Mouse (Mus musculus) lung, embryonic 14.5 days (tissue): ENCODE results near the gene Dusp21. TPM values are rescaled to one million over a fixed set of nuclear protein-coding genes. Genes with fewer than 3 reads are reported as not detected.
A peak's percentile ranks its signal among the peaks of the same experiment; 100 is the strongest.

Experiments
- ATAC-seq: fragments of 200-750 bp; cut with Nextera tagmentation; 2 replicates; pipeline ENCODE4 v1.8.0; 2017; ENCODE audit warnings: mild to moderate bottlenecking, moderate TSS enrichment, moderate library complexity; ENCODE audit not compliant: insufficient read depth
- DNase-seq: peaks from one replicate; pipeline ENCODE4 v3.0.0-alpha.2; 2015
- H3K27ac ChIP-seq: fragments of 300-500 bp; sonication (generic); 2 replicates; pipeline ENCODE4 v1.5.1; 2014; ENCODE audit warnings: low read depth, mild to moderate bottlenecking, moderate library complexity
- H3K27me3 ChIP-seq: fragments of 300-500 bp; sonication (generic); 2 replicates; pipeline ENCODE4 v1.6.1; 2014; ENCODE audit warnings: low read length, control low read depth; ENCODE audit not compliant: insufficient read depth
- H3K36me3 ChIP-seq: fragments of 300-500 bp; sonication (generic); 2 replicates; pipeline ENCODE4 v1.6.1; 2014; ENCODE audit warnings: control low read depth; ENCODE audit not compliant: insufficient read depth
- H3K4me1 ChIP-seq: fragments of 300-500 bp; sonication (generic); 2 replicates; pipeline ENCODE4 v1.6.1; 2014; ENCODE audit warnings: antibody characterized with exemption, control low read depth; ENCODE audit not compliant: insufficient read depth
- H3K4me2 ChIP-seq: fragments of 300-500 bp; sonication (generic); 2 replicates; pipeline ENCODE4 v1.6.1; 2014; ENCODE audit warnings: mild to moderate bottlenecking
- H3K4me3 ChIP-seq: fragments of 300-500 bp; sonication (generic); 2 replicates; pipeline ENCODE4 v1.5.1; 2014; ENCODE audit warnings: low read depth, low read length
- H3K9ac ChIP-seq: fragments of 300-500 bp; sonication (generic); 2 replicates; pipeline ENCODE4 v1.6.1; 2014
- H3K9me3 ChIP-seq: fragments of 300-500 bp; sonication (generic); 2 replicates; pipeline ENCODE4 v1.6.1; 2016; ENCODE audit warnings: low read depth, low read length, control low read depth
- CTCF ChIP-seq: IDR thresholded peaks from 2 replicates; pipeline ENCODE4 v1.5.1; 2016; ENCODE audit warnings: antibody characterized with exemption, low read depth
- WGBS: fragments of 180-500 bp; shearing (Covaris S2); extraction: QIAGEN DNeasy Blood & Tissue Kit; methylation state at CpG from one replicate; pipeline ENCODE4 v1.1.7; 2014; 5-methylcytosine and 5-hydroxymethylcytosine counted together
- polyA plus RNA-seq: library from polyadenylated mRNA; unstranded; fragments of >200 nt; fragmentation: Nextera tagmentation; extraction: Ambion mirVana; gene quantifications from 2 replicates; pipeline ENCODE4 v1.2.1, GENCODE M21; 2014

Dusp21 gene
- polyA plus RNA-seq, 1 experiment from 2014 or later: not detected

DNA sequence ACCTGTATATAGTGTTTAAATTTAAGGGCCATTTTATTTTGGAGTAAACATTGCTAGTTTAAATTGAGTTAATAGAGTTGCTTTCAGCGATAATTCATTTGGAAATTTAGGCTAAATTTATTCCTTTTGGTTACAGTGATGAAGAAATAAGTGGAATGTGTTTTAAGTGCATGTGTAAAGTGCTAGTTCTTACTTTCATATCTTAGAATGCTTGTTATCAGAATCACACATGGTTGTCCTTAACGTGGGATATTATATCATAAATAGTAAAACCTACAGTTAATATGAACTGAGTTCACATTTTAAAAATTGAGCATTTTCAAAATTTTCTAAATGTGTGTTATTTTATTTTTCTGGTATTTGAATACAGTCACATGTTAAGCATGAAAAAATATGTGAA lies 19.5 kb downstream of the Dusp21 start:
- Histone ChIP-seq H3K9me3 (no peaks in the 10 kb centered on the region), H3K9ac (no peak overlapping the region), H3K27ac (no peak overlapping the region), H3K4me1 (no peaks in the 10 kb centered on the region), H3K4me2 (peak overlapping the region; percentile 57), H3K27me3 (no peaks in the 10 kb centered on the region), H3K36me3 (no peaks in the 10 kb centered on the region), H3K4me3 (peak overlapping the region; percentile 70)
- TF ChIP-seq CTCF: no peak
- WGBS: 46% methylated on average over 2 of the region's 2 CpGs
- no peak for DNase-seq
- no peak for ATAC-seq

- Histone ChIP-seq H3K4me3 (no peak overlapping the region), H3K4me1 (no peaks in the 10 kb centered on the region), H3K36me3 (no peaks in the 10 kb centered on the region), H3K27ac (no peak overlapping the region), H3K4me2 (no peak overlapping the region), H3K9ac (no peak overlapping the region), H3K27me3 (no peaks in the 10 kb centered on the region), H3K9me3 (no peaks in the 10 kb centered on the region)
- 74% methylated on average over 3 of the region's 3 CpGs for WGBS
- TF ChIP-seq CTCF: no peak
- ATAC-seq: no peak
- no peak for DNase-seq
Measured at GRCm38 (mm10) chrX:18166961-18167360, 21.3 kb downstream of the Dusp21 start.

- no peaks in the 10 kb centered on the region for H3K36me3 ChIP-seq
- no peak overlapping the region for H3K9ac ChIP-seq
- 100% methylated on average over 1 of the region's 1 CpGs for WGBS
- H3K27me3 ChIP-seq: no peaks in the 10 kb centered on the region
- H3K4me2 ChIP-seq: no peak overlapping the region
- ATAC-seq: no peak
- H3K27ac ChIP-seq: no peak overlapping the region
- no peak overlapping the region for H3K4me3 ChIP-seq
- 0 out of 2 replicates have a peak, but pooled peaks have one; percentile 4 for TF ChIP-seq CTCF
- no peak for DNase-seq
- H3K9me3 ChIP-seq: no peaks in the 10 kb centered on the region
- no peaks in the 10 kb centered on the region for H3K4me1 ChIP-seq
Measured at GRCm38 (mm10) chrX:18168940-18169339, 23.3 kb downstream of the Dusp21 start.

- DNase-seq (no peak), ATAC-seq (no peak)
- no peaks in the 10 kb centered on the region for H3K9me3 ChIP-seq
- H3K4me3 ChIP-seq: no peak overlapping the region
- no peak for TF ChIP-seq CTCF
- H3K36me3 ChIP-seq: no peaks in the 10 kb centered on the region
- no peak overlapping the region for H3K27ac ChIP-seq
- H3K9ac ChIP-seq: no peak overlapping the region
- 11% methylated on average over 4 of the region's 4 CpGs for WGBS
- no peaks in the 10 kb centered on the region for H3K4me1 ChIP-seq
- H3K27me3 ChIP-seq: no peaks in the 10 kb centered on the region
- H3K4me2 ChIP-seq: no peak overlapping the region
Measured at GRCm38 (mm10) chrX:18174831-18175230, 29.2 kb downstream of the Dusp21 start.

DNA sequence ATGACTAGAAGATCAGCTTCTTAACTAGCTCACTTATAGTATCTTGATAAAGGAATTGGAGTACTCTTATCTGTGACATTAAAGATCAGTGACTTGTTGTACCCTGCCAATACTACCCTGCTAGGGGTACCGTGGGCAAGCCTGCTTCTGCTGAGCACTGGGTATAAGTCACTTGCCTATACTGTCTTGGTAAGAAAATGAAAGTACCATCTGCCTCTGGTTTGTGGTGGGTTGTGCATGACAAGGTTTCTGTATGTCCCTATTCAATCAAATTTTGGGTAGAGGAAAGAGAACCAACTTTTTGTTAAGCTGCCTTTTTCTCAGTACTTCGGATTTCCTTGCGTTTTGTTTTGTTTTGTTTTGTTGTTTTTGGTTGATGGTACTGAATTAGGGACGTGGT lies 32.1 kb downstream of the Dusp21 start:
- ATAC-seq (no peak), DNase-seq (no peak)
- WGBS: 80% methylated on average over 4 of the region's 4 CpGs
- H3K4me3 ChIP-seq: no peak overlapping the region
- no peak overlapping the region for H3K9ac ChIP-seq
- H3K4me1 ChIP-seq: no peaks in the 10 kb centered on the region
- no peaks in the 10 kb centered on the region for H3K36me3 ChIP-seq
- no peaks in the 10 kb centered on the region for H3K27me3 ChIP-seq
- no peak for TF ChIP-seq CTCF
- no peak overlapping the region for H3K4me2 ChIP-seq
- no peaks in the 10 kb centered on the region for H3K9me3 ChIP-seq
- H3K27ac ChIP-seq: no peak overlapping the region

DNA sequence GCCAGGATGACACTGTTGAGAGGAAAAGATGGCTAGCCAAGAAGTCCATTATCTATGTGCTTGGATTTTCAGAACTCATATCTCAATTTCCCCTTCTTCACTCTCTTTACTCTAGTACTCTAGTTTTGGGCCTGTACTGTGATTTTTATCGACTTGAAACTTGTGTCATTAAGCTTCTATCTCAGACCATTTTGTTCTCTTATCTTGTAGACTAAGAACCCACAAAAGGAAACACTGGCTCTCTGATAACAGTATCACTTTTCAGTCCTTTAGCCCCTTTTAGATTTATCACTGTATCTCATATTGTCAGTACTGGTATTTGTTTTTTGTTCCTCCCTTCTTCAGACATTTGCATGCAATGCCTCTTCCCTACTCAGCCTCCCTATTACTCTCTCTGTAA lies 33.8 kb downstream of the Dusp21 start:
- no peak overlapping the region for H3K4me3 ChIP-seq
- no peaks in the 10 kb centered on the region for H3K36me3 ChIP-seq
- H3K27me3 ChIP-seq: no peaks in the 10 kb centered on the region
- H3K27ac ChIP-seq: no peak overlapping the region
- 44% methylated on average over 1 of the region's 1 CpGs for WGBS
- H3K9ac ChIP-seq: no peak overlapping the region
- no peak for TF ChIP-seq CTCF
- no peak overlapping the region for H3K4me2 ChIP-seq
- no peak for DNase-seq
- H3K9me3 ChIP-seq: no peaks in the 10 kb centered on the region
- no peak for ATAC-seq
- H3K4me1 ChIP-seq: no peaks in the 10 kb centered on the region

DNA sequence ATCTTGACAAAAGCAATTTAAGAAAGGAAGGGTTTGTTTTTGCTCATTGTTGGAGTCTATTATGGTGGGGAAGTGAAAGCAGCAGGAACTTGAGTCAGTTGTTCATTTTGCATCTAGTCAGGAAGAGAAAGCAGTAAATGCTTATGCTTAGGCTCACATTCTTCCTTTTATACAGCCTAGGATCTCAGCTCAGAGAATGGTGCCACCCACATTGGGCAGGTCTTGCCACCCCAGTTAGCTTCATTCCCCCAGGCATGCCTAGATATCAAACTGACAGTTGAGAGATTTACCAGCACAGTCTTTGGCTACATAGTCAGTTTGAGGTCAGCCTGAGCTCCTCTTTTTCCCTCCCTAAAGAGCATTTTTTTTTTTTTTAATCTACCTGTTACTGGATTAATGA lies 41.5 kb downstream of the Dusp21 start:
- no peak overlapping the region for H3K4me2 ChIP-seq
- H3K4me1 ChIP-seq: no peaks in the 10 kb centered on the region
- H3K27me3 ChIP-seq: no peaks in the 10 kb centered on the region
- DNase-seq (no peak), ATAC-seq (no peak)
- no peaks in the 10 kb centered on the region for H3K9me3 ChIP-seq
- no peak overlapping the region for H3K9ac ChIP-seq
- H3K36me3 ChIP-seq: no peaks in the 10 kb centered on the region
- H3K27ac ChIP-seq: no peak overlapping the region
- no peak for TF ChIP-seq CTCF
- no peak overlapping the region for H3K4me3 ChIP-seq

DNA sequence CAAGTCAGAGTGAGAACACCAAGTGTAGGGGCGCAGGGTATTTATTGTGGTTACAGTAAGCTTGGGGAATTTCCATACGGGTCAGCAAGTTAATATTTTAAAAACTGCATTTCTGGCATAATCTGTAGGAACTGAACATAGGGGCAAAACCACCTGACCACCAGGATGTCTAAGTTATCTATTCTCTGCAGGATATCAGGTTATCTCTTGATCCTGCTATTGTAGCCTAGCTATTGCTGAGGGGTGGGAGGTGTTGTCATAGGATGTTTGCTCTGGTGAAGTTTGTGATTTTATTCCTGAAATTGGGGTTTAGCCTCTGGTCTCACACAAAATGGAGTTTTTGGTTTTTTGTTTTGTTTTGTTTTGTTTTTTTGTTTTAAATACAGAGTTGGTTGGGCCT lies 42.6 kb downstream of the Dusp21 start:
- H3K27me3 ChIP-seq: no peaks in the 10 kb centered on the region
- H3K36me3 ChIP-seq: no peaks in the 10 kb centered on the region
- 83% methylated on average over 2 of the region's 2 CpGs for WGBS
- no peaks in the 10 kb centered on the region for H3K9me3 ChIP-seq
- DNase-seq: no peak
- no peak for TF ChIP-seq CTCF
- H3K4me3 ChIP-seq: no peak overlapping the region
- no peak for ATAC-seq
- no peak overlapping the region for H3K27ac ChIP-seq
- H3K4me1 ChIP-seq: no peaks in the 10 kb centered on the region
- H3K4me2 ChIP-seq: no peak overlapping the region
- no peak overlapping the region for H3K9ac ChIP-seq

Other genes with a start within 250 kb of the Dusp21 start
- gene Kdm6a, start 16.7 kb downstream of the Dusp21 start, polyA plus RNA-seq: 28.5 and 39.6 TPM in 2 replicates